Mouse (Mus musculus): Measurements from ENCODE around the gene Ptprg.

- TF ChIP-seq POLR2A (IDR thresholded peaks at IDR 0.05; ENCODE audit: control insufficient read depth, low read depth, low read length), result no peak
- TF ChIP-seq CTCF (IDR thresholded peaks at IDR 0.05; ENCODE audit: control insufficient read depth, insufficient read depth, insufficient replicate concordance, low read depth, low read length), result no peak
These were observed 635.0 kb downstream of the Ptprg start for GRCm38 (mm10) chr14:12188352-12188751.
